Mouse (Mus musculus) kidney, embryonic 15.5 days (tissue): ENCODE data around the gene Gm6812. TPM values are rescaled to one million over a fixed set of nuclear protein-coding genes. Genes with fewer than 3 reads are reported as not detected.
"Not testable (repeated sequence)": the region's sequence is repeated elsewhere in the genome, so short reads cannot be mapped to it uniquely, and the experiment has no call there.

Experiments
- ATAC-seq: fragments of 200-750 bp; cut with Nextera tagmentation; replicated peaks from 2 replicates; pipeline ENCODE4 v1.8.0; 2017; ENCODE audit warnings: moderate TSS enrichment; ENCODE audit not compliant: low FRiP score
- H3K27ac ChIP-seq: fragments of 300-500 bp; sonication (generic); 2 replicates; pipeline ENCODE4 v1.5.1; 2015; ENCODE audit warnings: mild to moderate bottlenecking, inconsistent platforms
- H3K27me3 ChIP-seq: fragments of 300-500 bp; sonication (generic); 2 replicates; pipeline ENCODE4 v1.6.1; 2015; ENCODE audit warnings: inconsistent platforms
- H3K36me3 ChIP-seq: fragments of 300-500 bp; sonication (generic); 2 replicates; pipeline ENCODE4 v1.6.1; 2015; ENCODE audit warnings: inconsistent platforms
- H3K4me1 ChIP-seq: fragments of 300-500 bp; sonication (generic); 2 replicates; pipeline ENCODE4 v1.6.1; 2015; ENCODE audit warnings: inconsistent platforms
- H3K4me2 ChIP-seq: fragments of 300-500 bp; sonication (generic); 2 replicates; pipeline ENCODE4 v1.6.1; 2015; ENCODE audit warnings: moderate library complexity, mild to moderate bottlenecking, inconsistent platforms
- H3K4me3 ChIP-seq: fragments of 300-500 bp; sonication (generic); replicated peaks from 2 replicates; pipeline ENCODE4 v1.5.1; 2015; ENCODE audit warnings: mild to moderate bottlenecking, inconsistent platforms
- H3K9ac ChIP-seq: fragments of 300-500 bp; sonication (generic); 2 replicates; pipeline ENCODE4 v1.6.1; 2015; ENCODE audit warnings: mild to moderate bottlenecking, inconsistent platforms
- H3K9me3 ChIP-seq: fragments of 300-500 bp; sonication (generic); replicated peaks from 2 replicates; pipeline ENCODE4 v1.6.1; 2016; ENCODE audit warnings: inconsistent platforms
- WGBS: fragments of 180-500 bp; shearing (Covaris S2); methylation state at CpG from one replicate; pipeline ENCODE4 v1.1.7; 2015; ENCODE audit warnings: mixed read lengths; 5-methylcytosine and 5-hydroxymethylcytosine counted together
- polyA plus RNA-seq: library from polyadenylated mRNA; unstranded; fragments of >200 nt; fragmentation: Nextera tagmentation; extraction: Ambion mirVana; gene quantifications from 2 replicates; pipeline ENCODE4 v1.2.1, GENCODE M21; 2015

The Gm6812 gene
- not detected in 2 replicates for polyA plus RNA-seq

DNA sequence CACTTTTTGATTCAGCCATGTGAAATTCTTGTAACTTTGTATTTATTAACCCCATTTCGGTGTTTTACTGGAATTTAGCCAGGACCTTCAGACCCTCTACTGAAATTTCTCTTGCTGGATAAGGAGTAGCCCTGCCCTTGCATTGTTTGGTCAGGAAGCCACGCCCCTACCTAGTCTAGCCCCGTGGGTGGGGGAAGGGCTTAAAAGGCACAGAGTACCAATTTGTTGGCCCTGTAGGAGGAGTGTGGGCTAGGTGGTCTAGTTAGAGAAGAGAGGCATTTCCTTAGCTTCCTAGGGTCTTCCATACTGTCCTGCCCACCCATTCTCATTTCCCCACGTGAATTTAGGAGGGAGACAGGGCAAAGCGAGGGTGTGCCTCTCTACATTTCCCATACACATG lies at the start of gene Gm6812:
Gene Gm6812, minus strand, starts transcription at position 101 of the 400 bp plus-strand sequence.
- not testable (repeated sequence) for H3K4me3 ChIP-seq, H3K36me3 ChIP-seq, H3K27ac ChIP-seq, H3K4me1 ChIP-seq, H3K9me3 ChIP-seq, H3K27me3 ChIP-seq, ATAC-seq, H3K9ac ChIP-seq, H3K4me2 ChIP-seq
- 63% methylated on average over 5 of the region's 5 CpGs for WGBS

- WGBS, result 47% methylated on average over 2 of the region's 2 CpGs
- Histone ChIP-seq H3K4me1 (no peaks in the 10 kb centered on the region), H3K36me3 (no peaks in the 10 kb centered on the region), H3K9ac (no peak overlapping the region), H3K27me3 (no peaks in the 10 kb centered on the region), H3K4me2 (no peak overlapping the region), H3K4me3 (no peak overlapping the region), H3K9me3 (no peaks in the 10 kb centered on the region), H3K27ac (no peak overlapping the region)
- no peak for ATAC-seq
These were observed 27.7 kb downstream of the Gm6812 start for GRCm38 (mm10) chrX:68865145-68865544.

Other genes starting within 250 kb of the Gm6812 start
- 57.0 and 60.6 TPM in 2 replicates for gene Fmr1, start 214.5 kb downstream of the Gm6812 start, polyA plus RNA-seq
- not detected in 2 replicates for gene Fmr1nb, start 131.2 kb downstream of the Gm6812 start, polyA plus RNA-seq
- 2.5 and 3.9 TPM in 2 replicates for gene Gm14698, start 72.0 kb downstream of the Gm6812 start, polyA plus RNA-seq